Mouse (Mus musculus) forebrain, postnatal 0 days (tissue): ENCODE results near the gene Rora. TPM values are rescaled to one million over a fixed set of nuclear protein-coding genes. Genes with fewer than 3 reads are reported as not detected.

ENCODE experiments used
- ATAC-seq: fragments of 200-750 bp; cut with Nextera tagmentation; 2 replicates; pipeline ENCODE4 v1.8.0; 2017; ENCODE audit warnings: mild to moderate bottlenecking, moderate library complexity
- DNase-seq: peaks from one replicate; pipeline ENCODE4 v3.0.0-alpha.2; 2015
- H3K27ac ChIP-seq: fragments of 300-500 bp; sonication (generic); 2 replicates; pipeline ENCODE4 v1.5.1; 2014; ENCODE audit warnings: low read depth, mild to moderate bottlenecking, antibody characterized with exemption, low read length, moderate library complexity, mixed read lengths
- H3K27me3 ChIP-seq: fragments of 300-500 bp; sonication (generic); 2 replicates; pipeline ENCODE4 v1.6.1; 2014; ENCODE audit warnings: mild to moderate bottlenecking, low read length, mixed read lengths; ENCODE audit not compliant: insufficient read depth
- H3K36me3 ChIP-seq: fragments of 300-500 bp; sonication (generic); 2 replicates; pipeline ENCODE4 v1.6.1; 2014; ENCODE audit warnings: mild to moderate bottlenecking, moderate library complexity; ENCODE audit not compliant: insufficient read depth
- H3K4me1 ChIP-seq: fragments of 300-500 bp; sonication (generic); 2 replicates; pipeline ENCODE4 v1.6.1; 2014; ENCODE audit warnings: antibody characterized with exemption; ENCODE audit not compliant: insufficient read depth
- H3K4me2 ChIP-seq: fragments of 300-500 bp; sonication (generic); 2 replicates; pipeline ENCODE4 v1.6.1; 2014; ENCODE audit warnings: low read depth, mild to moderate bottlenecking, moderate library complexity
- H3K4me3 ChIP-seq: fragments of 300-500 bp; sonication (generic); 2 replicates; pipeline ENCODE4 v1.5.1; 2014; ENCODE audit warnings: low read depth, low read length, mixed read lengths
- H3K9ac ChIP-seq: fragments of 300-500 bp; sonication (generic); 2 replicates; pipeline ENCODE4 v1.6.1; 2014; ENCODE audit warnings: mild to moderate bottlenecking
- H3K9me3 ChIP-seq: fragments of 300-500 bp; sonication (generic); 2 replicates; pipeline ENCODE4 v1.6.1; 2016; ENCODE audit warnings: low read length
- CTCF ChIP-seq: sonication (generic); IDR thresholded peaks from 2 replicates; pipeline ENCODE4 v1.5.1; 2016; ENCODE audit warnings: antibody characterized with exemption, control low read depth, low read depth
- WGBS: fragments of 180-500 bp; shearing (Covaris S2); extraction: QIAGEN DNeasy Blood & Tissue Kit; methylation state at CpG from one replicate; pipeline ENCODE4 v1.1.7; 2014; 5-methylcytosine and 5-hydroxymethylcytosine counted together
- polyA plus RNA-seq: library from polyadenylated mRNA; unstranded; fragments of >200 nt; fragmentation: Nextera tagmentation; extraction: Ambion mirVana; gene quantifications from 2 replicates; pipeline ENCODE4 v1.2.1, GENCODE M21; 2015
- total RNA-seq: library from RNA; depleted of rRNA; stranded (reverse); fragments of >200 nt; gene quantifications from 2 replicates; pipeline ENCODE4 v1.2.3, GENCODE M21; 2014

The Rora gene
- total and polyA plus RNA-seq, 2 experiments from 2014 or later: 9.8 to 23.9 TPM

- Histone ChIP-seq H3K9ac (no peak overlapping the region), H3K36me3 (no peaks in the 10 kb centered on the region), H3K4me2 (no peak overlapping the region), H3K4me3 (no peak overlapping the region), H3K27me3 (no peaks in the 10 kb centered on the region), H3K4me1 (no peaks in the 10 kb centered on the region), H3K9me3 (no peaks in the 10 kb centered on the region), H3K27ac (no peak overlapping the region)
- DNase-seq: no peak
- whole genome bisulfite sequencing: 24% methylated on average over 10 of the region's 10 CpGs
- TF ChIP-seq CTCF: no peak
- no peak for ATAC-seq
These were observed 33.8 kb downstream of the Rora start for GRCm38 (mm10) chr9:68687251-68687874.

GRCm38 (mm10) chr9:68688151-68688550 is 34.6 kb downstream of the Rora start:
- no peak overlapping the region for H3K9ac ChIP-seq
- DNase-seq (no peak), ATAC-seq (no peak)
- WGBS: 95% methylated on average over 2 of the region's 2 CpGs
- H3K36me3 ChIP-seq: no peaks in the 10 kb centered on the region
- no peak overlapping the region for H3K4me2 ChIP-seq
- H3K4me1 ChIP-seq: no peaks in the 10 kb centered on the region
- H3K27me3 ChIP-seq: no peaks in the 10 kb centered on the region
- no peak for TF ChIP-seq CTCF
- H3K27ac ChIP-seq: no peak overlapping the region
- no peaks in the 10 kb centered on the region for H3K9me3 ChIP-seq
- H3K4me3 ChIP-seq: no peak overlapping the region

- ATAC-seq: no peak
- WGBS: 31% methylated on average over 4 of the region's 4 CpGs
- peak; percentile 73 for DNase-seq
- Histone ChIP-seq H3K36me3 (no peaks in the 10 kb centered on the region), H3K4me2 (no peak overlapping the region), H3K27me3 (no peaks in the 10 kb centered on the region), H3K4me3 (no peak overlapping the region), H3K4me1 (no peaks in the 10 kb centered on the region), H3K9ac (no peak overlapping the region), H3K9me3 (no peaks in the 10 kb centered on the region), H3K27ac (no peak overlapping the region)
- peak; percentile 79 for TF ChIP-seq CTCF
These were observed 35.8 kb downstream of the Rora start for GRCm38 (mm10) chr9:68689351-68689750.

- Histone ChIP-seq H3K27me3 (0 out of 2 replicates have a peak, but pooled peaks cover 3% of the 10 kb centered on the region), H3K9ac (no peak overlapping the region), H3K9me3 (no peaks in the 10 kb centered on the region), H3K4me1 (peaks cover 3% of the 10 kb centered on the region; the same call in 1 of the 2 replicates), H3K4me2 (no peak overlapping the region), H3K27ac (no peak overlapping the region), H3K4me3 (no peak overlapping the region), H3K36me3 (no peaks in the 10 kb centered on the region)
- TF ChIP-seq CTCF: no peak
- ATAC-seq (no peak), DNase-seq (no peak)
- 24% methylated on average over 4 of the region's 4 CpGs for WGBS
These were observed 41.4 kb downstream of the Rora start for GRCm38 (mm10) chr9:68694889-68695495.

- no peak for TF ChIP-seq CTCF
- H3K27me3 ChIP-seq: 0 out of 2 replicates have a peak, but pooled peaks cover 3% of the 10 kb centered on the region
- no peak overlapping the region for H3K4me3 ChIP-seq
- DNase-seq: peak; percentile 10
- no peak overlapping the region for H3K4me2 ChIP-seq
- no peak for ATAC-seq
- no peak overlapping the region for H3K27ac ChIP-seq
- peaks cover 3% of the 10 kb centered on the region; the same call in 1 of the 2 replicates for H3K4me1 ChIP-seq
- H3K9ac ChIP-seq: no peak overlapping the region
- WGBS: 27% methylated on average over 16 of the region's 16 CpGs
- no peaks in the 10 kb centered on the region for H3K9me3 ChIP-seq
- H3K36me3 ChIP-seq: no peaks in the 10 kb centered on the region
These were observed 41.9 kb downstream of the Rora start for GRCm38 (mm10) chr9:68695496-68695969.

- Histone ChIP-seq H3K36me3 (no peaks in the 10 kb centered on the region), H3K4me1 (peaks cover 3% of the 10 kb centered on the region; the same call in 1 of the 2 replicates), H3K27me3 (0 out of 2 replicates have a peak, but pooled peaks cover 3% of the 10 kb centered on the region), H3K4me2 (no peak overlapping the region), H3K27ac (no peak overlapping the region), H3K9ac (no peak overlapping the region), H3K9me3 (no peaks in the 10 kb centered on the region), H3K4me3 (no peak overlapping the region)
- no peak for TF ChIP-seq CTCF
- WGBS: 85% methylated on average over 3 of the region's 3 CpGs
- no peak for ATAC-seq
- no peak for DNase-seq
These were observed 42.9 kb downstream of the Rora start for GRCm38 (mm10) chr9:68696425-68696956.

GRCm38 (mm10) chr9:68699341-68699740 is 45.8 kb downstream of the Rora start:
- ATAC-seq (no peak), DNase-seq (no peak)
- 92% methylated on average over 1 of the region's 1 CpGs for WGBS
- Histone ChIP-seq H3K9ac (no peak overlapping the region), H3K27me3 (0 out of 2 replicates have a peak, but pooled peaks cover 3% of the 10 kb centered on the region), H3K4me2 (no peak overlapping the region), H3K36me3 (no peaks in the 10 kb centered on the region), H3K9me3 (no peaks in the 10 kb centered on the region), H3K4me1 (peaks cover 3% of the 10 kb centered on the region; the same call in 1 of the 2 replicates), H3K4me3 (no peak overlapping the region), H3K27ac (no peak overlapping the region)
- no peak for TF ChIP-seq CTCF
